Mouse (Mus musculus) kidney, postnatal 36 days (tissue): Measurements from ENCODE around the gene St6galnac5.

ENCODE experiments used
- DNase-seq, 2 experiments: peaks; one replicate each; pipeline ENCODE4 v3.0.0; 2021 to 2022; ENCODE audit warnings: mixed read lengths in 2 of 2

Gene St6galnac5

DNA sequence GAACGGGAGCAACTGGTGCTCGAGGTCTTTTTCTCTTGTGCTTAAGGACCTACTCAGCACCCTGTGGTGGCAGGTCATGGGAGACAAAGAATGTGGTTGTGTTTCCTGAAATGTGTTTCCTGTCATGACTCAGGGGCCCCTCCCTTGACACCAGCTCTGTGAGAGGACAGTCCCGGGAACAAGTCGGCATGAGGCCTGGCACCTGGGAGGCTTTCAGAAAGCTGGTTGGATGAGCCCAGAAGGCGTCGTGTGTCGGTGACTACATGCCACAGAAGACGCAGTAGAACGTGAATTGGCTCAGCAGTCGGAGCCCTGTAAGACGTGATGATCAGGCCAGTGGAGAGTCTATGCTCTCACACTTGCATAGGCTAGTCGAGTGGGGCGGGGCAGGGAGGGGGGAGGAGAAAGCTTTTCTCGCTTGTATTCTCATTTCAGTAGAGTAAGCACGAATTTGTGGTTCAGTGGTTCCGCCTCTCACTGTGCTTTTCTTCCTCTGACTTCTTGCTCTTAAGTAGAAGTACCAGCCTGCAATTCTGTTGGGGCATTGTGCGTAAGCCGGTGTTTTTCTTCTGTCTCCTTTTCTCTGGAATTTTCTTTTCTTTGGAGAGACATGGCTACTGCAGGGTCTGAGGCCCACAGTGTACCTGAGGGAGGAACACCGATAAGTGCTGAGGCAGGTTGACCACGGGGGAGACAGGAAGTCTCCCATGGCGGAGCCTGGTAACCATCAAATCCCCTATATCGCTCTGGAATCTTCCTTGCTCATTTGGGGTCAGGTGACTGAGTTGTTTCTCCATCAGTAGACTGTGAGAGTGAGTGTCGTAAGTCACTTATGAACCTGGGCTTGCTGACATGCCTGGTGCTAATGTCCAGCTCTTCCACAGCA lies 69.6 kb downstream of the St6galnac5 start:
- DNase-seq: peak in 1 of 2 experiments; percentile 3

DNA sequence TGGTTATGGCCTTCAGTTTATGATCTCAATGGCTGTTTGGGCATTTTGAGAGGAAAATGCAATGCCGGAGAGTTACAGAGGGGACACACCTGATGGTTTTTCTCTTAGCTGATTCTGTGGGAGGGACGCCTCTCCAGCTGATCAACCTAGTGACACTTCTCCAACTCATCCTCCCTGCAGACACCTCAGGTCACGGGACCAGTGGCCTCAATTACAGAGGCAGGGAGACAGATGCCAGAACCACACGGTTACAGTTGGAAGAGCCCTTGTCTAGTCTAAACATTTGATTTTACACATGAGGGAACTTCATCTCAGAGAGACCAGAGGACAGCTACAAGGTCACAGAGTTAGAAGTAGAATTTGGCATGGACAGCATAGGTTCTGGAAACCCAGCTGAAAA lies 70.5 kb downstream of the St6galnac5 start:
- no peak for DNase-seq

DNA sequence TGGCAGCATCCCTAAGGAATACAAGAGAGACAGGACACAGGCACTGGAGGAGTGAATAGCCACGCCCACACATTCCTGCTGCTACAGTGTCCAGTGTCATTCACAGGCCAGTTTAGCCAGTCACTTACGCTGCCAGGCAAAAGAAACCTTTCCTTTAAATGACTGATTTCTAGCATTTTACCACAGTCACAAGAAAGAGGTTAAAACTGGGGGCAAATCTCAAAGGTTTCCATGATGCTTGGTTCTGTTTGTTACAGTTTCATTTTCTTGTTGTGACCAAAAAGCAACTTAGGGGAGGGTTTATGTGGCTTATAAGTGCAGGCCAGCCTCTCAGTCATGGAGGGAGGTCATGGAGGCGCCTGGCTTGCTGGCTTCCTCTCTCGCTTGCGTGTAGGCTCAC lies 74.4 kb downstream of the St6galnac5 start:
- DNase-seq: no peak

- no peak for DNase-seq
These were observed 75.0 kb downstream of the St6galnac5 start for GRCm38 (mm10) chr3:152907087-152907486.

DNA sequence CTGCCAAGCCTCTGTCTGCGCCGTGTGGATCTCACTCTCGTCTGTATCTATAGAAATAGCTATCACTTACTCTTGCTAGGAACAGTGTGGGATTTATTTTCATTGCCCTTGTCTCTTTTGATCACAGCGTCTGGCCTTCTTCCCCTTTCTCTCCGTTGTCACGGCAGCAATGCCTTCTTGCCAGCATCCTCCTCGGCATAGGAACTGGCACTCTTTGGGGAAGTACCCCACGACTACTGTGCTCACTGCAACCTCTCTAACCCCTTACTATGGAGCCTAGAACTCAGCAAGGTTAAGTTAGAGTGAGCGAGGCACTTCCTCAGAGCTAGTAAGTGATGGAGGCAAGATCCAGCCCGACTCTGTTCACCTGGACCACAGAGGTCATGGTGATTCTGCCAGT lies 76.2 kb downstream of the St6galnac5 start:
- no peak for DNase-seq

- no peak for DNase-seq
These were observed 77.0 kb downstream of the St6galnac5 start for GRCm38 (mm10) chr3:152905026-152905425.

DNA sequence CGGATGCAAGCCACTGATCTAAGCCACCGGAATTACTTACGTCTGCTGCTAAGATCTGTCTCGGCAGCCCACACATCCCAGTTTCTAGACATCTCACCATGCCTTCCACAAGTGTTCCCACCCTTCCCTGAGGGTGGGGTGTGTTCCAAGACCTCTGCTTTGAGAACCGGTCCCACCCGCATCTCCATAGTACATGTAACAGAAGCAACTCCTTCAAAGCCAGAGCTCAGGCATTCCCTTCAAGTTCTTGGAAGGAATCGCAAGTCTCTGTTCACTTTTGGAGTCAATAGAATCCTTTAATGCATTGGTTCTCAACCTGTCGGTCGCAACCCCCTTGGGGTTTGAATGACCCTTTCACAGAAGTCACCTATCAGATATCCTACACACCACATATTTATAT lies 83.1 kb downstream of the St6galnac5 start:
- no peak for DNase-seq

- DNase-seq: no peak
These were observed 84.8 kb downstream of the St6galnac5 start for GRCm38 (mm10) chr3:152897196-152897595.

DNA sequence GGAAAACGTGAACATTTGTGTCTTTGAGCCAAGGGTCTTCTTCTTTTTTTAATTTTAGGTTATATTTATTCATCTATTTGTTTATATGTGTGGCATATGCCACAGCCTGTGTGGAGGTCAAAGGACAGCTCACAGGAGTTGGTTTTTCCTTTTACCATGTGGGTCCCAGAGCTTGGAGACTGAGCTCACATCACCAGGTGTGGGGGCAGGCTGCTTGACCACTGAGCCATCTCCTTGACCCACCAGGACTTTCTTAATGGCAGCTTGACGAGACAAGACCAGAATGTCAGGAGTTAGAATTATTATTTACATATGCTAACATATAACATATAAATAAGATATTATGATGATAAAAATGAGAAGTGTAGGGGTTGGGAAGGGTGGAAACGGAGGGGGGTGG lies 85.9 kb downstream of the St6galnac5 start:
- DNase-seq: no peak

DNA sequence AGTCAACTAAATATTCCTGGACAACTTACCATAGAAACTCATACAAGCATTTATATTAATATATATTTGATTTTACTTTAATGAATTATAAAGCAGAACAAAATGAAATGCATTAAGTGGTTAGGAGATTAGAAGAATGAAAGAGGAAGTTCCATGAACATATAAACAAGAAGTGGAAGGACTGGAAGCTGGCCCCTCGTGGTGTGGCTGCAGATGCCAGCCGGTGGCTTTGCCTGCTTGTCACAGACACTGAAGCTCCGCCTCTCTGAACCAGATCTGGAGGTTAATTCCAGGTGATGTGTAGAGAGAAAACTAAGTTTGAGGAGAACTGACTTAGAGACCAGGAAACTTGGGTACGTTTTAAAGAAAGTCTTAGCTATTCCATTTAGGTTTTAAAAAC lies 87.1 kb downstream of the St6galnac5 start:
- DNase-seq: no peak

GRCm38 (mm10) chr3:152888116-152888515 lies 93.9 kb downstream of the St6galnac5 start:
- DNase-seq: no peak

DNA sequence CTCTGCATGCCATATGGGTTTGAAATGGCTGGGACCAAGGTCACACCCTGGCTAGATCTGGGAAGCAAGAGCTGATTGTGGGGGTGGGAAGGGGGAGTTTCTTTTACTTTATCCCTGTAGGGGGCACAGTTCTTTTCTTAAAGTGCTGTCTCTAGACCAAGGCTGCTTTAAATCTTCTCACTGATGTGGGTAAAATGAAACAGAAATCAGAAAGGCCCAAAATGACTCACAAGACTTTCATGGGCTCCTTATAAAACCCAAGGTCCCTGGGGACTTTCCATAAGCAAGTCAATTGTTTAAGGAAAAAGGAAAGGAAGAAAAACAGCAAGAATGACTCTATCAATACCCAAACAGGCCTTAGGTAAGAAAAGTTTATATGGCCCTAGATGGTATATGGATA lies 95.3 kb downstream of the St6galnac5 start:
- no peak for DNase-seq

GRCm38 (mm10) chr3:152883556-152883955 lies 98.5 kb downstream of the St6galnac5 start:
- DNase-seq: no peak

GRCm38 (mm10) chr3:152881706-152882105 lies 100.3 kb downstream of the St6galnac5 start:
- no peak for DNase-seq

- DNase-seq: no peak
These were observed 101.8 kb downstream of the St6galnac5 start for GRCm38 (mm10) chr3:152880121-152880835.

GRCm38 (mm10) chr3:152875723-152876290 lies 106.2 kb downstream of the St6galnac5 start:
- DNase-seq: no peak

DNA sequence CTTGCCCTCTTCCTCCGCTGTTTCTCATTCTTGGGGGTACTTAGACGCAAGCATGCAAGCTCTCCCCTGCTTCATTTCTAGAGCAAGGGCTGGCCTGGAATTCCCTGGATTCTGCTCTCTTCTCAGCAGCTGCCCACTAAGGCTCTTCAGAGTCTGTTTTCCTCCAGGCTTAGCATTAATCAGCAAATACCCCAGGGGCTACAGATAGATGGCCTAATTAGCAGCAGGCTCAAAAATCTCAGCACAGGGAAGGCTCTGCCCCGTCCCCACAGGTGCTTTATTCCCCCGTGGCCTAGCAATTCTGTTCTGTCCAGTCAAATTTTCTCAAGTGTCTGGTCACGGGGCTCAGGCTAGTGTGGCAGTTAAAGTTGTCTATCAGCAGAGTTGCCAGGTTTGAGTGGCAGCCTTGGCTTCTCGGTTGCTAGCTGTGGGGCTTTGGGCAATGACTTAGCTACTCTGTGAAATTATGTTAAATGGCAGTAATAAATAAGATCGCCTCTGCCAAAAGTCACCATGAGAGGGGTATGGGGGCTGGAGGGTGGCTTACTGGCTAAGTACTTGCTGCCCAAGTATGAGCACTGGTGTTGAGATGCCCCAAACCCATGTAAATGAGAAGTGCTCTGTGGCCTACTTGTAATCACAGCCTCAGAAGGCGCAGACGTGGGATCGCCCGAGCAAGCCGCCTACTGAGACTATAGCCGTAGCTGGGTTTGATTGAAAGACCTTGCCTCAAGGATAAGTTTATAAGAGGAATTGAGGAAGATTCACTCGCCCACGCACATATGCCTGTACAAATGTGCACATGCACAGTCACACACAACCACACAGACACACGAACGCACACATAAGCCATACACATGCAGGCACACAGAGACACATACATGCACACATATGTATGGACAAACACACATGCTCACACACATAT lies 107.4 kb downstream of the St6galnac5 start:
- DNase-seq: no peak

- DNase-seq: no peak
These were observed 109.5 kb downstream of the St6galnac5 start for GRCm38 (mm10) chr3:152872596-152872995.

DNA sequence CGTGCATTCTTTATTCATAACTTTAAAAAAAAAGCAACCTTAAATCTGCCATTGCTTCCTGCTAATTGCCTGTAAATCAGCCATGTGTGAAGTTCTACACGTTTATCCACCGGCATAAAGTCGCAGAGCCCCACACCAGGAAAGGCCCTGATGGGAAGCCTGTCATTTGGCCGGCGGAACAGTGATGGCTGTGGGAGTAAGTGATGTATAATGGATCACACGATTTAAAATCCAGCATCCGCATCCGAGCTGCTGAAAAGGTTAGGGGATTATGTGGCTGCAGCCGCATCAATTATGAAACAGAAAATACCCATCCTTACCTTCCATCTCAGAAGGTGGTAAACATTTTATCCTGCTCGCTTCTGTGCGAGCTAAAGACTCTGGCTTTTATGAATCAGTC lies 110.0 kb downstream of the St6galnac5 start:
- no peak for DNase-seq

- no peak for DNase-seq
These were observed 114.2 kb downstream of the St6galnac5 start for GRCm38 (mm10) chr3:152867654-152868525.
